Mouse (Mus musculus): ENCODE measurements around the gene Mrpl4.
"Not testable (repeated sequence)": the region's sequence is repeated elsewhere in the genome, so short reads cannot be mapped to it uniquely, and the experiment has no call there.

Mrpl4 gene

GRCm38 (mm10) chr9:21043563-21043962, 41.0 kb downstream of the Mrpl4 start:
- no peak for DNase-seq

GRCm38 (mm10) chr9:21044785-21045184, 42.2 kb downstream of the Mrpl4 start:
- not testable (repeated sequence) for DNase-seq

- DNase-seq: no peak
These were observed 42.7 kb downstream of the Mrpl4 start for GRCm38 (mm10) chr9:21045235-21045634.

GRCm38 (mm10) chr9:21051578-21051977, 49.0 kb downstream of the Mrpl4 start:
- DNase-seq: no peak

All from right cerebral cortex, postnatal 25 days (tissue).